Mouse (Mus musculus) right cerebral cortex, adult 18-20 months (tissue): ENCODE measurements around the gene Tomm40.

Experiments
- DNase-seq: peaks from one replicate; pipeline ENCODE4 v3.0.0; 2022; ENCODE audit warnings: mixed read lengths

Tomm40 gene

GRCm38 (mm10) chr7:19744590-19745385 is 29.6 kb upstream of the Tomm40 start:
- DNase-seq, result no peak

- no peak for DNase-seq
These were observed 28.6 kb upstream of the Tomm40 start for GRCm38 (mm10) chr7:19743791-19744190.

- no peak for DNase-seq
These were observed 27.2 kb upstream of the Tomm40 start for GRCm38 (mm10) chr7:19742468-19742867.

GRCm38 (mm10) chr7:19741329-19742031 is 26.2 kb upstream of the Tomm40 start:
- DNase-seq, result no peak

- DNase-seq, result no peak
These were observed 25.0 kb upstream of the Tomm40 start for GRCm38 (mm10) chr7:19740269-19740668.

- DNase-seq, result no peak
These were observed 23.5 kb upstream of the Tomm40 start for GRCm38 (mm10) chr7:19738771-19739170.

- DNase-seq, result no peak
These were observed 21.3 kb upstream of the Tomm40 start for GRCm38 (mm10) chr7:19736389-19737057.

- no peak for DNase-seq
These were observed 19.0 kb upstream of the Tomm40 start for GRCm38 (mm10) chr7:19734178-19734666.

- DNase-seq, result no peak
These were observed 11.3 kb upstream of the Tomm40 start for GRCm38 (mm10) chr7:19726541-19726940.

- no peak for DNase-seq
These were observed 8.9 kb upstream of the Tomm40 start for GRCm38 (mm10) chr7:19724167-19724566.

- no peak for DNase-seq
These were observed 7.5 kb upstream of the Tomm40 start for GRCm38 (mm10) chr7:19722754-19723195.

GRCm38 (mm10) chr7:19719200-19719599 is 4.0 kb upstream of the Tomm40 start:
- DNase-seq, result no peak

- DNase-seq, result no peak
These were observed 3.2 kb upstream of the Tomm40 start for GRCm38 (mm10) chr7:19718297-19718952.

GRCm38 (mm10) chr7:19717346-19717745 is 2.1 kb upstream of the Tomm40 start:
- no peak for DNase-seq

GRCm38 (mm10) chr7:19716822-19717221 is 1.6 kb upstream of the Tomm40 start:
- DNase-seq, result no peak

- no peak for DNase-seq
These were observed 931 bp upstream of the Tomm40 start for GRCm38 (mm10) chr7:19716055-19716682.

GRCm38 (mm10) chr7:19714836-19715235 is 402 bp downstream of the Tomm40 start:
- no peak for DNase-seq

GRCm38 (mm10) chr7:19713598-19713997 is 1.6 kb downstream of the Tomm40 start:
- no peak for DNase-seq

GRCm38 (mm10) chr7:19713196-19713595 is 2.0 kb downstream of the Tomm40 start:
- no peak for DNase-seq

GRCm38 (mm10) chr7:19712414-19712813 is 2.8 kb downstream of the Tomm40 start:
- DNase-seq, result no peak

GRCm38 (mm10) chr7:19710650-19711049 is 4.6 kb downstream of the Tomm40 start:
- DNase-seq, result no peak

GRCm38 (mm10) chr7:19705271-19705670 is 10.0 kb downstream of the Tomm40 start:
- no peak for DNase-seq
